Mouse (Mus musculus): Measurements from ENCODE around the gene Kpna7.

GRCm38 (mm10) chr5:144971266-144971665 lies 112.6 kb downstream of the Kpna7 start:
- TF ChIP-seq EP300 (IDR thresholded peaks at IDR 0.05; ENCODE audit: insufficient read depth, low read depth, low read length) (no peak), POLR2A (IDR thresholded peaks at IDR 0.05; ENCODE audit: insufficient read depth, low read length) (no peak)
